Mouse (Mus musculus) liver, embryonic 14.5 days (tissue): ENCODE measurements around the gene Mrpl48.
"Not testable (repeated sequence)": the region's sequence is repeated elsewhere in the genome, so short reads cannot be mapped to it uniquely, and the experiment has no call there.

Source experiments
- CTCF ChIP-seq: IDR thresholded peaks from 2 replicates; pipeline ENCODE4 v1.5.1; 2016; ENCODE audit warnings: antibody characterized with exemption, low read depth, control low read depth
- EP300 ChIP-seq: IDR thresholded peaks from 2 replicates; pipeline ENCODE4 v1.6.1; 2016; ENCODE audit warnings: antibody characterized with exemption, low read depth

DNA sequence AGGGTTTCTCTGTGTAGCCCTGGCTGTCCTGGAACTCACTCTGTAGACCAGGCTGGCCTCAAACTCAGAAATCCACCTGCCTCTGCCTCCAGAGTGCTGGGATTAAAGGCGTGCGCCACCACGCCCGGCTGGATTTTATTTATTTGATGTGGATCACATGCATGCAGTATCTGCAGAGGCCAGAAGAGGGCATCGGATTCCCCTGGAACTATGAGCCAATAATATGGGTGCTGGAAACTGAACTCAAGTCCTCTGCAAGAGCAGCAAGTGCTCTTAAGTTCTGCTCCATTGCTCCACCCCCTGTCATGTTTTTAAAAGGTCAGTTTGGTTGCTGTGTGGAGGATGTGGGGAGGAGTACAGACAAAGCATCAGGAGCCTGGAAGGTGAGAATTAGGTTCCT, 40.9 kb downstream of the Mrpl48 start:
- peak; percentile 58 for TF ChIP-seq CTCF
- TF ChIP-seq EP300, result not testable (repeated sequence)
